9 mouse cellular contexts compared by ENCODE assay signal in the genomic region with DNA sequence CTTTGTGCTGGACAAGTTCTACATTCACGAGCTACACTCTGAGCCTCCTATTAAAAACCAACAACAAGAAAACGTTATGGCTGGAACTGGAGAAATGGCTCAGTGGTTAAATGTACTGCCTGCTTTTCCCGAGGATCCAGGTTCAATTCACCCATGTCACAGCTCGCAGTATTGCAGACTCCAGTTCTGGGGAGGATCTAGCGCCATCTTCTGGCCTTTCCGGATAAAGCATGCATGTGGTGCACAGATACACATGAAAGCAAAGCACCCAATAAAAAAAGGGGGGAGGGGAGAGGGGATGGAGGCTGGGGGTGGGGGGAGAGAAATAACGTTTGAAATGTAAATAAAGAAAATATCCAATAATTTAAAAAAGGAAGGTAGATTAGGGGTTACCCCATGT. TPM values are rescaled to one million over a fixed set of nuclear protein-coding genes. Genes with fewer than 3 reads are reported as not detected.
DNase-seq lines count a peak whose midpoint lies in the region; ATAC-seq and TF ChIP-seq lines count a peak whose summit lies in the region.
"Had no signal": no experiment of that assay in that cellular context is flagged by ENCODE, and none has a peak within 500 bp of the region (broad histone marks: within the 10 kb centered on the region; RNA-seq: fewer than 3 reads in every experiment).

No protein-coding gene starts in this region.

- DNase-seq in cerebellum, adult 18-20 months: peak; percentile 21 to 25
- no peak for DNase-seq in cerebellum, adult 11 months
- peak; percentile 66 for DNase-seq in liver
- peak; percentile 47 for DNase-seq in brain, adult 2 months (ENCODE audit: low read depth, low spot score)
- DNase-seq in liver, embryonic 14.5 days (ENCODE audit: low read depth in 3 of 3, low spot score in 3 of 3): peak in 1 of 3 experiments; percentile 29
- peak; percentile 83 for DNase-seq in right cerebral cortex, postnatal 4 days

- TF ChIP-seq CTCF in liver, embryonic 14.5 days (IDR thresholded peaks at IDR 0.05; ENCODE audit: low read depth): peak; percentile 76

- no peaks in the 10 kb centered on the region for H3K4me1 ChIP-seq in liver, embryonic 12.5 days
- H3K4me1 ChIP-seq in liver, embryonic 14.5 days (replicated peaks; ENCODE audit: control insufficient read depth in 2 of 2, insufficient read depth in 2 of 2, low read length in 1 of 2): no peaks in the 10 kb centered on the region
- H3K4me1 ChIP-seq: heart, embryonic 13.5 days had no signal

- H3K9me3 ChIP-seq in liver, embryonic 12.5 days (replicated peaks): no peaks in the 10 kb centered on the region
- no peaks in the 10 kb centered on the region for H3K9me3 ChIP-seq in liver, embryonic 14.5 days (ENCODE audit: control insufficient read depth, low read length)
- H3K9me3 ChIP-seq: heart, embryonic 13.5 days had no signal

- no peak overlapping the region for H3K4me2 ChIP-seq in liver, embryonic 12.5 days
- H3K4me2 ChIP-seq in liver, embryonic 14.5 days (ENCODE audit: low read depth): no peak overlapping the region
- H3K4me2 ChIP-seq: heart, embryonic 13.5 days had no signal

- no peak overlapping the region for H3K4me3 ChIP-seq in liver, embryonic 12.5 days
- no peak overlapping the region for H3K4me3 ChIP-seq in liver, embryonic 14.5 days (ENCODE audit: insufficient read depth in 1 of 2, low read depth in 2 of 2, low read length in 2 of 2)
- H3K4me3 ChIP-seq: heart, embryonic 13.5 days had no signal

- no peaks in the 10 kb centered on the region for H3K36me3 ChIP-seq in liver, embryonic 12.5 days
- no peaks in the 10 kb centered on the region for H3K36me3 ChIP-seq in liver, embryonic 14.5 days (replicated peaks; ENCODE audit: control insufficient read depth, insufficient read depth, low read depth)
- H3K36me3 ChIP-seq: heart, embryonic 13.5 days had no signal

- no peak overlapping the region for H3K27ac ChIP-seq in liver, embryonic 12.5 days
- no peak overlapping the region for H3K27ac ChIP-seq in liver, embryonic 14.5 days
- H3K27ac ChIP-seq: heart, embryonic 13.5 days had no signal

- no peak for TF ChIP-seq EP300 in liver, embryonic 14.5 days (IDR thresholded peaks at IDR 0.05; ENCODE audit: low read depth)

- H3K9ac ChIP-seq in liver, embryonic 12.5 days: no peak overlapping the region
- H3K9ac ChIP-seq in liver, embryonic 14.5 days (replicated peaks): no peak overlapping the region
- H3K9ac ChIP-seq: heart, embryonic 13.5 days had no signal

- 16% methylated on average over 7 of the region's 7 CpGs for WGBS in liver, embryonic 12.5 days (ENCODE audit: insufficient replicate concordance)
- WGBS in liver, embryonic 14.5 days (ENCODE audit: insufficient replicate concordance): 12% methylated on average over 7 of the region's 7 CpGs

- H3K27me3 ChIP-seq in liver, embryonic 12.5 days (replicated peaks): no peaks in the 10 kb centered on the region
- no peaks in the 10 kb centered on the region for H3K27me3 ChIP-seq in liver, embryonic 14.5 days (ENCODE audit: control insufficient read depth, insufficient read depth, low read length)
- H3K27me3 ChIP-seq: heart, embryonic 13.5 days had no signal

- ATAC-seq in liver, embryonic 12.5 days: no peak
- ATAC-seq in granulocyte monocyte progenitor cell, adult 5-6 weeks (replicated peaks; ENCODE audit: poor library complexity, severe bottlenecking): peak; percentile 78
- no peak for ATAC-seq in liver, embryonic 14.5 days (ENCODE audit: insufficient read depth)

RNA-seq across cellular contexts. Expression of a gene that starts 45.5 kb away (rescaled TPM):
- polyA plus RNA-seq in liver, embryonic 12.5 days (2016; fragmentation: Nextera tagmentation; extraction: Ambion mirVana): 18.1 and 19.3 TPM in 2 replicates
- 0.17 TPM in 1 of 2 replicates, not detected in the other for total RNA-seq in granulocyte monocyte progenitor cell, adult 5-6 weeks (2014; fragmentation: Nextera tagmentation)
- 0.04 TPM in 1 of 2 replicates, not detected in the other for total RNA-seq in granulocyte monocyte progenitor cell, adult 5-6 weeks (2017)
- polyA plus RNA-seq in liver, embryonic 14.5 days (2012; rRNA removed): 7.4 and 8.4 TPM in 2 replicates
- 5.6 and 7.3 TPM in 2 replicates for polyA plus RNA-seq in liver, embryonic 14.5 days (2014; fragmentation: Nextera tagmentation; extraction: Ambion mirVana)
